Mouse (Mus musculus): ENCODE data around the gene Rbfox2.
A peak's percentile ranks its signal among the peaks of the same experiment; 100 is the strongest.

The Rbfox2 gene

DNA sequence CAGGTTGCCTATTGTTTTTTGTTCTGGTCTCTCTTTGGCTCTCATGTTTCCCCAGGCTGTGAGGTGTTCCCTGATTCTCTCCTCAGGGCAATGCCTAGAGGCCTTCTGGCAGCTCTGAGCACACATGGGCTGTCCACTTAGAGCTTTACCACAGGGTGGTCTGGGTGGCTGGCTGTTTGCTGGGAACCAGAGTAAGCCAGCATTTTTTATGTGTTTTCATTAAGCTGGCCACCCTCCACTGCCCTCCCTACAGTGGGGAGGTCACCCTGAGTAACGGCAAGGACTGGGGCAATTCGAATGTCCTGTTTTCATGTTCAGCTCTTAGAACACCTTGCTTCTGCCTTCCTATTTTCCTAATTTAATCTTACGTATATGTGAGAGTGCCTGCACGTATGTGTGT, 24.6 kb upstream of the Rbfox2 start:
- DNase-seq (ENCODE audit: low read depth): no peak

DNA sequence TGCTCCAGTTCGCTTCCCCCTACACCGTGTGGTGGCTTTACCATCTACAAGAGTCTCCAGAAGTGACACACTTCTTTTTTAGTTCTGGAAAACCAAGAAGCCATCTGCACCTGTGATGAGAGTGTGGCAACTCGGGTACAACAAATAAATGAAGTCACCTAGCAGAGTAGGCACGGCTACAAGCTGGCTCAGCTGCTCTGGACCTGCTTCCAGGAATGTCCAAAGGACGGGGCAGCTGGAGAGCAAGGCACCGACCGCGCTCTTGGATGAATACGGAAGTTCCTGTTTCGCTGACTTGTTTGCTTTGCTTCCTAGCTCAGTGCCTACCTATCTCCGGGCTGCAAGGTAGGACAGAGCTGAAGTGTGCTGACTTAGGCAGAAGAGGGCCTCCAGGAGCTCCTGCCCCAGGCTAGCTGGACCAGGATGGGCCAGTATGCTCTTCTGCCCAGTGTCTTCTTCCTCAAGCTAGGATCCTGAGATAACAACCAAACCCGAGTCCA, 22.9 kb upstream of the Rbfox2 start:
- DNase-seq (ENCODE audit: low read depth): no peak

DNA sequence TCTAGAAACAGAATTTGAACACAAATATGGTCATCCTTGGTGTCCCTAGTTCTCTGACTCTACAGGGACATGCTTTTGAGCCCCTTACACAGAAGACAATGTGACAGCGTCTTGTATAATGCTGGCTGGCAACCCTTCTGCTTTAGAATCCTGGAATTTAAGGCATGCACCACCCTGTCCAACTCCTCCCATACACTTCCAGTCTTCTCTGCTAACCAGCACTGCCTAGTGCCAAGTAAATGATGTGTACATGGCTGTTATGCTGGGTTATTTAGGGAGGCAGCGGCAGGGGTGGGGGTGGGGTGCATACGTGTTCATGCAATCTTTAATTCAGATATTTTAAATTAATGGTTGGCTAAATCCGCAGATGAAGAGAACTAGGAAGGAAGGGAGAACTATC, 19.6 kb upstream of the Rbfox2 start:
- DNase-seq (ENCODE audit: low read depth): no peak

DNA sequence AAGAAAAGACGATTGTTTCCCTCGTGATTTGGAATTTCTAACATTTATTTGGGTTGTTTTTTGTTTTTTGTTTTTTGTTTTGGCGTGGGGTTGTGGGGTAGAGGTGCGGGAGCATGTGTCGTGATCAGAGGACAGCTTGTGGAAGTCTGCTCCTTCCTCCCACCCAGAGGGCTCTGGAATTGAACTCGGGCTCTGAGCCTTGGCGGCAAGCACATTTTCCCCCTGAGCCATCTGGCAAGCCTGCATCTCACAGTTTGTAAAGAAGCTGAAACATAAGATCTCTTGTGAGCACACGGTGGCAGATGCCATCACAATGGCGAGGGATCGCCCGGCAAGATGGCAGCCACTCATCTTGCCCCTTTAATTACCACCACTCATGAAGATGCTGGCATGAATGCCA, 17.6 kb upstream of the Rbfox2 start:
- no peak for DNase-seq (ENCODE audit: low read depth)

DNA sequence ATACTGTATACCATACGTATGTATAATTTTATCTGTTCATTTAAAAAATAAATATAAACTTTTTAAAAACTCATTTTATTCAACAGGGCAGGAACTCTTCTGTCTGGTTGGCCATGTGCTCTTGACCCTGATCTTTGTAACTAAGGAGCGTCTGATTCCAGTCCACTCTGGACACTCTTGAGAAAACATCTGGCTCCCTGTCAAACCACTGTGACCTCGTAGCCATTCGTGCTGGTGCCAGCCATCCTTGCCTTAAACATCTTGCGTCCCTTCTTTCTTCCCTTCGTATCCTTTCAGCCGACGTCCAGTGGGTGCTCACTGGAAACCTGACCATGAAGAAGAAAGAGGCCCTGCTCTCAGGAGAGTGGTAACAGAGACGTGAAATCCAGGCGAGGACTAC, 16.4 kb upstream of the Rbfox2 start:
- DNase-seq (ENCODE audit: low read depth): no peak

DNA sequence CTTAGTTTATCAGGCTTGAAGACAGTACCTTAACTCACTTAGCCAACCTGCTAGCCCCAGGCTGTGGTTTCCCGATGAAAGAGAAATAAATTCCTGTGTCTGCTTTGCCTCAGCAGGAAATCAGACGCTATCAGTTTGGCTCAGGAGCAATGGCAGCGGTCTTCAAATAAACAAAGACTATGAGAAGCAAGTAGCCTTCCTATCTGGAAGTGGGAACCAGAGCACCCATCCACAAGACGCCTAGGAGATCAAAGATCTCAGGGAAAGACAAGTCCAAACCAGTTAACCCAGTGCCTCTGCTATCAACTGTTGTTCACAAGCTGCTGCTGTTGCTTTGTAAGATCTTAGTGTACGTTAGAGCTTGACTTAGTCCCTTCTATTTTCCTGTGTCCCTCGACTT, 6.9 kb upstream of the Rbfox2 start:
- DNase-seq (ENCODE audit: low read depth): no peak

DNA sequence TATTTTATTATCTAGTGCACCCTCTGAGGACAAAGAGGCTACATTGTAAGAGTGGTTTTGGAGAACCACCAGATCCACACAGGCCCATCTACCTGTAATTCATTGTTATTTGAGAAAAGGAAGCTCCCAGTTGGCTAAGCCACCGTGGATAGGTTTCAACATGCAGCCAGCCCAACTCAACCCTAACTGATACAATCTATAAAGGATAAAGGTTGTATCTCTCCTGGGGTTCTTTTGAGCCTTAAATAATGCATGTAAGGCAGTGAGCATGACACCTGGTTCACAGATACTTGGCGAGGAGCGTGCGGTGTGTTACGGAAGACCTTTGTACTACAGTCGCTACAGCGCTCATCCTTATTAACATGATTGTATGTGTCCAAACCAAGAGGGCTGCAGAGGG, 6.0 kb upstream of the Rbfox2 start:
- DNase-seq (ENCODE audit: low read depth): no peak

DNA sequence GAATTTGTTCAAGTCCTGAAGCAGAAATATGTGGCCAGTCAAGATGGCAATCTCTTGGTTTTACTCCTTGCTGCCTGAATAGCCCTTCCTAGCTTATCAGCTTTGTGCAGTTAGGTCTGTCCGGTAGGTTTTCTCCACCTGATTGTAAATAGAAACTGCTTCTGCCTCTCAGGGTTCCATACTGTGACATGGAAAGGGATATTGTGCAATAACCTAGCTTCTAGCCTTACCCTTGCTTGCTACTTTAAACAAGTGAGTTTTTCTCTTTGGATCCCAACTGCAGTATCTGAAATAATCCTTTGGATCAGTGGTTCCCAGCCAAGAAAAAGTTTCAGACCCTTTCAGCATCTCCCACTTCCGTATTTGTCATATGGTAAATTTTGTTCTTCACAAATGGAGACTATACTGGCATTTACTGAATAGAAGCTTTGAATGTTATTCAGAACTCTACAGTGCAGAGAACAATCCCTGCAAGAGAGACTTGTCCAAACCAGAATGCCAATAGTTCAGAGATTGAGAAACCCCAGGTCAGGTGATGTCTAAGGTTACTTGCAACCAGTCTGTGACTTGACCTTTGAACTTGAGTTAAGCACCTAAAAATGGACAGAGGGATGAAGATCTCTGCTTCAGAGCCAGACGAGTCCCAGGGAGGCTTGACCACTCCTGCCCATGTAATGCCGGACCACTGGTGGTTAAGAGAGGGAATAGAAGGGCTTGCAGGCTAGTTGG, 1.1 kb upstream of the Rbfox2 start:
- DNase-seq (ENCODE audit: low read depth): no peak

DNA sequence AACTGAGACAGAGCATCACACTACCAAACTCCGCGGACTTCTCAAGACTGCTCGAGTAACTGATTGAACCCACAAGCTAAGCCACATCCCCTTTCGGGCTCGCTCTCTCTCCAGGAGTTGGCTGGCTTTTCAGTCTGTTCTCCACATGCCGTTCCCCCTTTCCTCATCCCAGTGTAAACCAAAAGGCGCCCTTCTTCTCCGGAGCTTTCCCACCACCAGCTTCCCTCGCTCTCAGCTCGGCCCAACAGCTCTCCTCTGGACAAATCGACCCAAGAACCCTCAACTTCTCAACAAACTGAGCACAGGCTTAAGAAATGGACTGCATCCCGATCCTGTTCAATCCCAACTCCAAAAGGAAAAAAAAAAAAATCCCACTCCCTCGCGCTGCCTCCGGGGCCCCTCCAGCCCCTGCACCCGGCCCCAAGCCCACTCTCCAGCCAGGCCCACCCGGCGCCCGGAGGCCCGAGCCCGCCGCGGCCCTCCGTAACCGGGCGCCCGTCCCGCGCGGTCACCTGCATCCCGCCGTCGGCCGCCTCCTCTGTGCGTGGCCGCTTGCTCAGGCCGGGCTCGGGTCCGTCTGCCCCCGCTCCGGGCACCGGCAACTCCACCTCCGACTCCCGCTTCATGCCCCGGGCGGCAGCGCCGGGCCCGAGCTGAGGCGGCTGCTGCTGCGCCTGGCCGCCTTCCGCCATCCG, 805 bp downstream of the Rbfox2 start:
- no peak for DNase-seq (ENCODE audit: low read depth)

DNA sequence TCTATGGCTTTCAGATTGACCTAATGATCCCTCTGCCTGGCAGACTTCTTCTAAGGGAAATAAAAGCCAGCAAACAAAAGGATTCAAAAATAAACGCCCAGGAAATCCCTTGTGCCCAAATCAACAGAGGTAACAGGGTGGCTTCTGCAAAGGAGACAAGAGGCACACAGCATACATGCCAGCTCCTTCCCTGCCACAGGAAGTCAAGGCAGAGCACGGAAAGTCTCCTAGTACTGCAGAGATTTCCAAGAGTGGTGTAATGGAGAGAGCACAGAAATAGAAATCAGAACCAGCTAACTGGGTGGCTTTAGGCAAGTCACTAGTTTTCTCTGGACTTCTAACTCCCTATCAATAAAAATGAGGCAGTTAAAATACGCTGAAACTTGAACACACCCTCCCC, 1.8 kb downstream of the Rbfox2 start:
- no peak for DNase-seq (ENCODE audit: low read depth)

DNA sequence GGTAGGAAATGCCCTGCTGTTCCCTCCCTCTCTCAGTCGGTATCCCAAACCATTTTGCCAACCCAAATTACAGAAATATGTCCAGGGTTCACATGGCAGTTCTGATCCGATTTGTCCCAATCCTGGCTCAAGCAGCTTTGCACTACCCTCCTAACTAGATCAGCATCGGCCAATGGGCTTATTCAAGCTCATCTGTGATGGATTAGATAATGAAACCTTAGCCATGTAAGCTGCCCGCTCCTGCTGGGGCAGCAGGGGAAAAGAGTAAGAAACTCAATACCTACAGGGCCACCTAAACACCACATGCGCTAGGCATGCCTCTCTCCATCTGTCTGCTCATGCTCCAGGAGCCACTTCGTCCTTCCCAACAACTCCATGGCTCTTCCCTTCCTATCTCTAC, 5.7 kb downstream of the Rbfox2 start:
- DNase-seq (ENCODE audit: low read depth): no peak

DNA sequence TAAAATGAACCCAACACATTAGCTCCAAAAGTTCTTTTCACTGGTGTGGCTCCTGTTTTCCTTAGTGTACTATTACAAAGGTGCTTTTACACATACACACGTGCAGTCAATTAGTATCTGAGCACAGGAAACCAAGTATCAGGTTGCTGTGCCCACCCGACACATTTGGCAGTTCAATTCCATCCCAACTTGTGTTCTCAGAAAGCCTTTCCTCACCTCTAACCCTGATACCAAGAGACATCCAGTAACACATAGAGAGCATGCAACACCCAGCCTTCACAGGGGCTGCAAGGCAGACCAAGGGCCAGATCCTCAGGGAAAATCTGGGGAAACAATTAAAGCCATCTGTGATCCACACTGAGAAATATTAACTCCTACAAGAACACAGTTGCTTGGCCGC, 8.2 kb downstream of the Rbfox2 start:
- no peak for DNase-seq (ENCODE audit: low read depth)

DNA sequence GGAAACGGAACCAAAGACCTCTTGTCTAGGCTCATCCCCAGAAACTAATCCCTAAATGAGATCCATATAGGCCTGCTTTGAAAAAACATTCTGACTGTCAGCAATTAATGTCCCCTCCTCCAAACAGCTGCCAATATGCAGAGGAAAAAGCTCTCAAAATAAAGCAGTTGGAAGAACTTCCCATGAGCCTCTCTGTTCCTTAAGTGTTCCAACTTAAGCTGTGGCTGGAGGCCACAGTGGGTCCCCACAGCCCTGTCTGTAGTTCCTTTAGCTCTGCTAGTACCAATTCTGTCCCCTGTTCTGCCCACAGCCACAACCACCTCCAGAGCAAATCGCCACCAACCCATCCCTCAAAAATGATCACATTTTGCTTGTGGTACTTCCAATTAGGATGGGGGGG, 10.2 kb downstream of the Rbfox2 start:
- DNase-seq (ENCODE audit: low read depth): no peak

DNA sequence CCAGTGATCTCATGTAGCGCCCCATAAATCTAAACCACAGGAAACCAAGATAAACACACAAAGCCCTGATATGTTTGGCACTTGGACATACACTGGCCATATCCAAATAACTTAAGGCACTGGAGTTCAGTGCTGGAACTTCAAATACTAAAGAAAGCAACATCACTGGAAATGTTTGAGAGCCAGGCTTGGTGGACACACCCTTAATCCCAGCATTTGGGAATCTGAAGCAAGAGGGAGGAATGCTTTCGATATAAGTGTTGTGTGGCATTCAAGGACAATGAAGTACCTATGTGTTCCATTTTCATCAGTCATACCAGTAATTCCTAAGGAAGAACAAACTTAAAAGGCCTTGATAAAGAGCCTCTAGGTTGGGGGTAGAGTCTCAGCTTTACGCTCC, 13.3 kb downstream of the Rbfox2 start:
- no peak for DNase-seq (ENCODE audit: low read depth)

DNA sequence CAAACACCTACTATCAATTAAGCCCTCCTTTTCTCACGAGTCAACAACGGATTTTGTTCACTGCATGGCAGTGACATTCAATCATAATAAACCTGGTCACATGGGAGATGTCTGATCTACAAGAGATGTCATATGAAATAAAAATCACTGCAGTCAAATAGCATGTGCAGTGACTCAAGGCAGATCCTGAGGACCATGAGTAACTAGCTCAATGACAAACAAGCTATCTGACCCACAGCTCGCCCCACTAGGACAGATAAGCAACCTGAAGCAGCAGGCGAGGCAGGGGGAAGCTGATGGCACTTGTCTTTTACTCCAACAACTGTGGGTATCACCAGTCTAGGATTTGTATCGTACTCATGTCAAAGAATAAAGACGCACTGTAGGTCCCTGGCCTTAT, 14.4 kb downstream of the Rbfox2 start:
- no peak for DNase-seq (ENCODE audit: low read depth)

DNA sequence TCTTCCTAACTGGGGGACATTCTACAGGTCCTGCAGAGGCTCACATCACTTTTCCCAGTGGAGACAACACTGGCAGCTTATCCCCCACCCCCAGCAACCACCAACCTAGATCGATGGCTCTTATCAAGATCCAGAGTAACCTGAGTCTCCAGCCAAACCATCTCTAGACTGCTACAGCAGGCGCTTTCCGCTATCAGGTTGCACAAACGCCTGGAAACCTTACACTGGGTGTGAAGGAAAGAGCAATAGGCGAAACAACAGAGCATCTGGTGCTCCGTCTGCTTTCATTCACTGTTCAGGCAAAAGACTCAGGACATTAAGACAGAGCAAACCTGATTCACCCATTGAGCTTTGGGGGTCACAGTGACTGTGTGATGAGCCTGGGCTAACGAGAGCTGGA, 15.3 kb downstream of the Rbfox2 start:
- DNase-seq (ENCODE audit: low read depth): no peak

DNA sequence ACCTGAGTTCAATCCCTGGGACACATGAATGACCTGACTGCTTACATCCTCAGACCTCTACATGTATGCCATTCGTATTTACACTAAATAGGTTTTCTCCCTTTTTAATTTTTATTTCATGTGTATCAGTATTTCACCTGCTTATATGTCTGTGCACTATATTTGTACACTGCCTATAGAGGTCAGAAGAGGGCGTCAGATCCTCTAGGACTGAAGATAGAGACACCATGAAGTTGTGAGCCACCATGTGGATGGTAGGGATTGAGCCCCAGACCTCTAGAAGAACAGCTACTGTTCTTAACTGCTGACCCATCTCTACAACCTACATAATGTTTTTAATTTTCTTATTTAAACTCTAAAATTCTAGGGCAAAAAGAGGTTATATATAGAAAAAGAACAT, 16.5 kb downstream of the Rbfox2 start:
- DNase-seq (ENCODE audit: low read depth): no peak

DNA sequence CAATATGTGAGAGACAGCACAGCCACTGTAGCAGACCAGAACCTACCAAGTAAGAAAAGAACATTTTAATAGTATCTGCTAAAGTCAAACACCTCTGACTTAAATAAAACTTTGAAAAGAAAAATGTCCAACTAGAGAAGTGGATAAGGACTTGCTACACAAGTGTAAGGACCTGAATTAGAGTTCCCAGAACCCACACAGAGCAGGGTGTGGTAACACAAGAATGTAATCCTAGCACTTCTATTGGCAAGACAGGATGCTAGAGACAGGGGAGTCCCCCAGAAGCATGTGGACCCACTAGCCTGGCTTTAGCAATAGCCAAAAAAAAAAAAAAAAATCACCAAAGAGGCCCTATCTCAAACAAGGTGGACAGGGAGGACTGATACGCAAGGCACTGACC, 26.7 kb downstream of the Rbfox2 start:
- DNase-seq (ENCODE audit: low read depth): no peak

DNA sequence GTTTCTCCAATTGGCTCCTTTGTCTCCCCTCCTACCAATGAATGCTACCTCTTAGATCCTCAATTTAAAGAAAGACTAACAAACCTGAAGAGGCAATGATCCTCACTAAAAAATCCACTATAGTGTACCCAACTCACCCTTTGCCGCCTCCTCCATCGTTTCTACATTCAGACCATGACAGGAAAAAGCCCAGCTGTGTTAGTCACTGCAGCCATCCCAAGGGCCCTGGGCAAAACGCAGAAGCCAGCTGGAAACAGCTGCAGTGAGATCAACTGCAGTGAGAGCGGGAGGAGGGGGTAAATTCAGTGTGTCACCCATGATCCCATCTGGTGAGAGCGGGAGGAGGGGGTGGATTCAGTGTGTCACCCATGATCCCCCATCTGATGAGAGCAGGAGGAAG, 28.0 kb downstream of the Rbfox2 start:
- no peak for DNase-seq (ENCODE audit: low read depth)

DNA sequence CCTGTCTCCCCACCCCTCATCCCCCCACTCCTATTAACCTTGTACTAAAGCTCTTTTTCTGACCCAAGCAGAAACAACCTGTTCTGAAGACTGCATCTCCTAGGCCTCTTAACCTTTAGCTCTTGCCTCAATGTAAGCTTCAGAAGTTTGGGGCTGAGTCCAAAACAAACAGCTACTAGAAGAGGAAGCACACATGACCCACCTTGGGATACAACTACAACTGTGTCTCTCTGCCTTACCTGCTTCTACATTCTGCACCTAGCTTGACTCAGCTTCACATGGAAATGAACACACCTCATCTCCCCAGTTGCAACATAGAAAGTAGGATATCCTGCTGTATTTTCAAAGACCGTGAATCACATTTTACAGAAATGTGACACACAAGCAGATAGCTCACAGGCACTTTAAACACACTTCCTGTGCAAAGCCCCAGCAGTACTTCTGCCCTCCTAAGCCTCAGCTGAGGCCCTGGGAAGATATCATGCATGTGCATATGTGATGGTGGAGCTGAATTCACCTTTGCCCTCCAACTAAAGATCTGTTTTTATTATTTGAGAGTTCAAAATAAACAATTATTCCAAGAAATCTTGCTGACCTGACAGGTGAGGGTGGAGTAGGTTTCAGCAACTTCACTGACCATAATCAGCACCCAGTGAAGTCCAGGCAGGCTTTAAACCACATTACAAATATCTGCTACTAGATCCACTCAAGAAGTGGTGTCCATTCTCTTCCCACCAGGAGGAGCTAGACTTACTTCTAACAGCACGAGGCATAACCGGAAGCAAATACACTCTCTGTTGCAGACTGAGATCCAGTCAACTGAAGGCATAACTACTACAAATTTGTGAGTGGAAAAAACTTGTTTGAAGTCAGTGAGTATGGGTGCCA, 29.7 kb downstream of the Rbfox2 start:
- DNase-seq (ENCODE audit: low read depth): peak; percentile 39

DNA sequence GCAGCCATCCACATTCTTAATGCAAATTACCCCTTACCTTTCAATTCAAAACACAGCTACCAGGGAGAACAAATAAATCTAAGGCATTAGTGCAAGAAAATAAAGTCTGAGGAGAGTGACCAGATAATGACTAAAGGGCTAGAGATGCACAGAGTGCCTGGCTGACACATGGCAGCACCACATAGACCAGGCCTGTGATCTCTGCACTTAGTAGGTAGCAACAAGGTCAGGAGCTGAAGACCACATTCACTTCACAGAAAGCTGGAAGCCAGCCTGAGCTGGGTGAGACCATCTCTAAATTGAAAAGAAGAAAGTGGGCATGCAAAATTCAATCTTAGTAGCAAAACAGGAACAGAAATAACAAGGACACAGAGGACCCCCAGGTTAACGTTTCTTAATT, 30.5 kb downstream of the Rbfox2 start:
- no peak for DNase-seq (ENCODE audit: low read depth)

DNA sequence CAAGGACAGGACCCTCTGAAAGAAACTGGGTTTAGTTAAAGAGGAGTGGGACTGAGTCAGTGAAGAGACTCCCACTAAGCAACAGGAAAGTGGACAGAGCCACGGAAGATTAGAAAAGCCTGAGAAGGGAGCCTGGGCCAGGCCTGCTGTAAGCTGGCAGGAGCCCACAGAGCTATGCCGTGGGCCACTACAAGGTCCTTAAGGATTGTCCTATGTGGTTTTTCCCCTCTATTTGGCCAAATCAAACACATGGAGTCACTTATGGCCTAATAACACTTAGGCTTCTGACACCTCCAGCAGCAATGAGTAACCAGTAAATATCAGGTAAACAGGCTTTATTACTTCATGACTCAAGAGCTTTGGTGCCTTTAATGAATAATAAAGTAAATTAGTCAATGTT, 31.2 kb downstream of the Rbfox2 start:
- no peak for DNase-seq (ENCODE audit: low read depth)

DNA sequence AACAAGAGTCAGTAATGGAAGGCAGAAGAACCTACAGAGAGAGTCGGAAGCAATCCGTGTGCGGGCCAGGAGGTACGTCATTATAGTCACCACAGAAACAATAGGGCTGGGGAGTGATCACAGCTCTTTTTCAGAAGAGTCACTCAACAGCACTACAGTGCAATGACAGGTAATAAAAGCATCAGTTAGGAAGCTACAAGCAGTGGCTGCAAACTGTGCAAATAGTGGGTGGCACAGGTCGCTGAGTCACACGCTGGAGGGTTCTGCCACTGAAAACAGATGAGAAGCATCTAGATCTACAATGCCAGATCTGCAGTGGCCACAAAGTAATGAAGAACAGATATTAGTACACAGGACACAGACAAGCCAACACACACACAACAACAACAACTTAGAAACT, 32.9 kb downstream of the Rbfox2 start:
- DNase-seq (ENCODE audit: low read depth): no peak

All from 416B (cell line).